Mouse (Mus musculus) mouse trophoblast stem cell (cell line): ENCODE results near the gene Ap4s1.
"Not testable (repeated sequence)": the region's sequence is repeated elsewhere in the genome, so short reads cannot be mapped to it uniquely, and the experiment has no call there.

ENCODE experiments used
- in situ Hi-C, 2 experiments: fragments of 300-500 bp; cut with MseI, MboI; formaldehyde crosslinking; loops; 2 replicates in 1 of 2; 3 replicates in 1 of 2; pipeline ENCODE4 v1.15.1; 2025

Gene Ap4s1

GRCm38 (mm10) chr12:51690893-51691844, at the start of gene Ap4s1:
Gene Ap4s1, plus strand, starts transcription at chr12:51691033.
- in situ Hi-C loops, result no loop called here

DNA sequence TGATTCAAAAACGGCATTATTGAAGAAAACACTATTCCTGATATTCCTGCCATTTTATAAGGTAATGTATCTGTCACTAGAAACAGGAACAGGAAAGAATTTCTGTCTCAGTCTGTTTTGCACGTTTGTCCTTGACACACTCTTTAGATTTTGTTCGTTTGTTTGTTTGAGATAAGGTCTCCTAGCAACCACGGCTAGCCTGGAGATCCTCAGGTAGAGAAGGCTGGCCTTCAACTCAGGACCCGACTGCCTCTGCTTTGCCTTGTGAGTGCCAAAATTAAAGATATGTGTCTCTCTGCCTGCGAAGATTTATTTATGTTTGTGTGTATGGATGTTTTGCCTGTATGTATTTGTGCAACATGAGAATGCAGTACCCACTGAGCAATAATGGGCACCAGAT, 49.0 kb upstream of the Ap4s1 start:
- in situ Hi-C loops, result no loop called here

- in situ Hi-C loops, result not testable (repeated sequence)
These were observed 41.4 kb upstream of the Ap4s1 start for GRCm38 (mm10) chr12:51649401-51649800.

- in situ Hi-C loops, result no loop called here
These were observed 34.8 kb upstream of the Ap4s1 start for GRCm38 (mm10) chr12:51655944-51656465.

DNA sequence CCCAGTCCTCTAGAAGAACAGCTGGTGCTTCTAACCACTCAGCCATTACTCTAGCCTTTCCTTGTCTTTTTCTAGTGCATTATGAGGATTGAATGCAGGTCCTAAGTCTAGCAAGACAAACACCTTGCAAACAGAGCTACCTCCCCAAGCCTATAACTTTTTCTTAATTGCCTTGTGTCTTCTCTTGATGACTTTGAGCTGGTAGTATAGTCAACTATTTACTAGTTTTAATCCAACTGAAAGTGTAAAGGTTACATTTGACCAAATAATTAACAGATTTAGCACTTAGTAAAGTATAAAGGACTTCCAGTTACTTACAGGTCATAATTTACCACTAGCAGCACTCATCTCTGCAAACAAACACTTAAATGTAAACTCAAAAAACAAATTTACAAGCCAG, 27.8 kb upstream of the Ap4s1 start:
- in situ Hi-C loops, result no loop called here

DNA sequence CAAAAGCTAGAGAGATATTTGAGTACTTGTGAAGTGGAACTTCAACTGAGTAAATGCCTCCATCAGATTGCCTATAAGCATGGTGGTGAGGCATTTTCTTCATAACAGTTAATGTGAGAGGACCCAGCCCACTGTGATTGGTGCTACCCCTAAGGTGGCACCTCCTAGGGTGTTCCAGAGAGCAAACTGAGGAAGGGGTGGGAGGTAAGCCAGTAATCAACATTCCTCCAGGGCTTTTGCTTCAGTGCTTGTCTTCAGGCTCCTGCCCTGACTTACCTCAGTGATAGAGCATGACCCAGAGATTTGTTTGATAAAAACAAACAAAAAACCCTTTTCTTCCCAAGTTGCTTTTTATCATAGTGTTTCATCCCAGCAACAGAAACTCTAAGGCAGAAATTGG, 26.9 kb upstream of the Ap4s1 start:
- in situ Hi-C loops, result no loop called here

DNA sequence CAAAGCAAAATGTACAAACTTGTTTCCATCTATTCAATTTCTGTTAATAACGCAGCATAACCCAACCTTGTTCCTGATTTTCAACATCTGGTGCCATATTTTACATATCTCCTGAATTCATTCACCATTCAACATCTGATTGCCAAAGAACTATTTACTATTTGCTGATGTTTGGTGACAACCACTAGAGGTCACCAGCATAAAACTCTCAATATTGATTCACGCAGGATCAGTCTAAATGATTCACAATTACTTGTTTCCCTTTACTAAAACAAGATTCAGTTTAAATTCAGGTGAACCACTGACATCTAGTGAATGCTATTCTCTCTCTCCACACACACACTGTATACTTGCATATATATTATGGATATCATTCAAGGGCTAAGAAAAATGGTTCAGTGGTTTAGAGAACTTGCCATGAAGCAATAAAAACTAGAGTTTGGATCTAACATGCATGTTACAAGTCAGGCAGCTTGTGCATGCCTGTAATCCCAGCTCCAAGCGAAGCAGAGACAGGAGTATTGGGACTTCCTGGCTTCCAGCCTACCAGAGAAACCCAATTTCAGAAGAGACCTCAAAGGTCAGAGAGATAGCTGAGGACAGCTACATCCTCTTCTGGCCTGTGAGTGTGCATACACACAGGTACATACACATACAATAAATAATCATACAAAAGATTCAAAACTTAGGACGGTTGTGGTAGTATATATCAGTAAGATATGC, 24.0 kb upstream of the Ap4s1 start:
- in situ Hi-C loops, result no loop called here

DNA sequence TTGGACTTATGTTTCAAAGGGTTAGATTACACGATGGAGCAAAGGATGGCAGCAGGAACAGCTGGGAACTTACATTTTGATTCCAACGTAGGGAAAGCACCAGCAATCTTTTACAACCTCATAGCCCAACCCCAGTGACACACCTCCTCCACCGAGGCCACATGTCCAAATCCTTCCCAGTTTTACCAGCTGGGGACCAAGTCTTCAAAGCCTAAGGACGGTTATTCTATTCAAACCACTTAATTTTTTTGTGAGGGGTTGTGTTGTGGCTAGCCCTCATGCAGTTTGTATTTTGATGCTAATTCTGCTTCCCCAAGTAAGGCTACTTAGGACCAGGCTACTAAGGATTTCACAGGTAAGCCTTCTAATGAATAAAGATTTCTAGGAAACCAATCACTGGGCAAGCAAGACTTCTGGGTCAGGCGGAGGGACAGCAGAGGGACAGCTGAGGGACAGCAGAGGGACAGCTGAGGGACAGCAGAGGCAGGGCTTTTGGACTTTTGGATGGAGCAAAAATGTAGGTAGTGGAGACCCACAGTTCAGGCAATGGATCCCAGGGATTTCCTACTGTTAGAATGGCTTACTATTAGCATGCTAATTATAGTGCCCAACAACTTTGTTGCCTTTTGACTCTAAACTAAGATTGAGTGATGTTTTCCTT, 19.5 kb upstream of the Ap4s1 start:
- in situ Hi-C loops, result no loop called here

GRCm38 (mm10) chr12:51673270-51673669, 17.6 kb upstream of the Ap4s1 start:
- in situ Hi-C loops, result no loop called here

- in situ Hi-C loops, result no loop called here
These were observed 14.4 kb upstream of the Ap4s1 start for GRCm38 (mm10) chr12:51676442-51676841.

- in situ Hi-C loops, result no loop called here
These were observed 12.0 kb upstream of the Ap4s1 start for GRCm38 (mm10) chr12:51678844-51679243.

- in situ Hi-C loops, result no loop called here
These were observed 2.3 kb upstream of the Ap4s1 start for GRCm38 (mm10) chr12:51688546-51688945.

DNA sequence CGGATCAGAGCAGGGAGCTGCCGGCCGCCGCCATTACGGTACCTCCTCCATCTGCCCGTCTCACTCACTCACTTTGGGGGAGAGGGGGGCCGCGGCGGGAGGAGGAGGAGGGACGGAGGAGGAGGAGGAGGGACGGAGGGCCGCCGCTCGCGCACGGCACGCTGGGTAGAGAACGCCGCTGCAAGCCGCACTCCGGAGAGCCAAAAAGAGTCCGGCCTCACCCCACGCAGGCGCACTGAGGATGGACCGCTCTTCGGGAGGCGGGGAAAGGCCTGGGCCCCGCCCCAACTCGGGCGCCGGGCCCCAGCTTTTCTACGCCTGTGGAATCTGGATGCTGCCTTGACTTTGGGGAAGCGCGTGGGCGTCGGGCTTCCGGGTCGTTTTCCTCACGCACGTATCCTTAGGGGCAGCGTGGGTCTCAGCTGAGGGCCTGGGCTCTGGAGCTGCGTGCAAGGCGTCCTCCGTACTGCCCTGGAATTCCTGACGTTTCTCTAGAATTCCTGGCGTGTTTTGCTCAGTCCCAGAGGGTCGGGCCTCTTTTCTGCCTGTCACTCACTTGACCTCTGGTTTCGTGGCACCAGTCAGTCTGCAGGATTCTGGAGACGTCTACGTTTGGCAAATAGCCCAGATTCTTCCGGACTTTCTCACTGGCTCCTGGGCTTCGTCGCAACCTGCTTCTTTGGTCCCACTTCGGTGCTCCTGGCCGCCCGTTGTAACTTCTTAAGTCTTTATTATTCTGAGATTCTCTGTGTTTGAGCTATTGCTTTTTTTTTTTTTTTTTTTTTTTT, 1.2 kb downstream of the Ap4s1 start, which contains the start of gene Strn3:
Gene Strn3, minus strand, starts transcription at position 53 of the 788 bp plus-strand sequence.
- in situ Hi-C loops, result no loop called here

DNA sequence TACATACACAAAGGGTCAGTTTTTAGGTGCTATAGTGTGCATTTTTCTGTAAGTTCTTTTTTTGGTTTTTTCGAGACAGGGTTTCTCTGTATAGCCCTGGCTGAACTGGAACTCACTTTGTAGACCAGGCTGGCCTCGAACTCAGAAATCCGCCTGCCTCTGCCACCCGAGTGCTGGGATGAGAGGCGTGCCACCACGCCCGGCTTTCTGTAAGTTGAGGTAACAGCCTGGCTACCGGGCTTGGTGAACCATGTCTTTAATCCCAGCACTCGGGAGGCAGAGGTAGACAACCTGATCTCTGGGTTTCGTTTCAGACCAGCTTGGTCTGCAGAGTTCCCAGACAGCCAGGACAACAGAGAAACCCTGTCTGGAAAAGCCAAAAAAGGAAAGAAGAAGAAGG, 2.0 kb downstream of the Ap4s1 start:
- in situ Hi-C loops, result not testable (repeated sequence)

- in situ Hi-C loops, result no loop called here
These were observed 2.6 kb downstream of the Ap4s1 start for GRCm38 (mm10) chr12:51693419-51693818.

DNA sequence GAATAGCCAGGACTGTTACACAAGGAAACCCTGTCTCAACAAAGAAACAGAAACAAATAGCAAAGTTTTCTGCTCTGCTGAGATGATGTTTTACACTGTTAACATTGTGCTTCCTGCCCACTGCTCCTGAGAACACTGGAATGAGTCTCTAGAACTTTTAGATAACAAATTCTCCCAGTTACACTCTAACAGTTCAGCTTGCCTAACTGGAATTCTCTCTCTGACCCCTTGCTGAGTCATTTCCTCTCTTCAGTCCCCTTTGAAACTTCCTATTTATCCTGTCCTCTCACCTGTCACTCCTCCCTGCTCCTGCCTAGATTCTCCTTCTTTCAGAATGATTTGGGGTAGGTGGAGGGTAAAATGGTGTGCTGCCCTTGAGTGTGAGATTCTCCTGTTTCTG, 3.3 kb downstream of the Ap4s1 start:
- in situ Hi-C loops, result no loop called here

GRCm38 (mm10) chr12:51694966-51695365, 4.1 kb downstream of the Ap4s1 start:
- in situ Hi-C loops, result no loop called here

DNA sequence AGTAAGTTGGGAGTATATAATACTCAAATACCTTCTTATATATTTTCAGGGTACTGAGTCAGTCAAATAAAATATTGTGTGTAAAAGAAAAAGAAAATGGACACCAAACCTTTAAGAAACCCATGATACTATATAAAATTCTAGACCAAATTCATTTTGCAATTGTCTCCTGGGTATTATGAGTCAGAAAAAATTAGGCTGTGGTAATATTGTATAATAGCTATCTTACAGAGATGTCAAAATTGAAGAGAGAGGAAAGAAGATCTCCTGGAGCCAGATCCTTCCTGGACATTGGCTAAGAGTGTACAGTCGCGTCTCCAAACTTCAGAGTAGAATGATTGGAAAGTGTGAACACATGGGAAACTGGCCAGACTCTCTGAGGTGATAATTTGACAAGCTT, 5.3 kb downstream of the Ap4s1 start:
- in situ Hi-C loops, result no loop called here

DNA sequence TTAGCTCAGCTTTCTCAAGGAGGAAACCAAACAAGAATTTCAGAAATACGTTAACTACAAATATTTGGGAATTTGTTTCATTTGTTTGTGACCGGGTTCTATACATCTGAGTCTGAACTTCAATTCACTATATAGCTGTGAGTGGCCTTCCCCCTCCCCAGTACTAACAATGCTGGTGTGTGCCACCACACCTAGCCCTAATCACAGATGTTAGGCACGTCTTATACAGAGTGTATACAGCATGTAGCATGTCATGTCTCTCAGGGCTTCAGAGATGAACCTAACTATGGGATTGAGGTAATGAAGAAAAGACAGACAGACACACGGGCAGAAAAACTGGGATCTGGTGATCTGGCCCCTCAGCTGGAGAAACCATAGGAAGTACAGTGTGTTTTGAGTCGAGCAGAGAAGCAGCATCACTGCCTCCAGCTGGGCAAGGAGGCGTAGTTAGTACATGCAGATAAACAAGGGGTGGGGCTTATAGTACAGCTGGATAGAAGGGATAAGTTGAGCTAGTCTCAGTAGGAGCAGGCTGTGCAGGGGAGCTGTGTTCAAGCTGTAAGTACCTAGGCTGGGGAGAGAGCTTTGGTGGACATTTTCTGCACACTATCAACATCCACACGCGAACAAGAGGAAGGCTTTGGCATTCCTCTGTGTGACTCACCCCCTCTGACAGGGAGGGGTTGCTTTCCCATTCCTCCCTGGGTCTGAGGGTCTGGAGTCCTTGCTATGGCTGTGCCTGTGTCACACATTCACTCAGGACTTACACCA, 9.0 kb downstream of the Ap4s1 start:
- in situ Hi-C loops, result no loop called here

GRCm38 (mm10) chr12:51701723-51702122, 10.9 kb downstream of the Ap4s1 start:
- in situ Hi-C loops, result no loop called here
